Mouse (Mus musculus): ENCODE data around the gene Wsb1. TPM values are rescaled to one million over a fixed set of nuclear protein-coding genes. Genes with fewer than 3 reads are reported as not detected.

The Wsb1 gene
- polyA plus RNA-seq, 1 experiment from 2014 or later, result 565 TPM

DNA sequence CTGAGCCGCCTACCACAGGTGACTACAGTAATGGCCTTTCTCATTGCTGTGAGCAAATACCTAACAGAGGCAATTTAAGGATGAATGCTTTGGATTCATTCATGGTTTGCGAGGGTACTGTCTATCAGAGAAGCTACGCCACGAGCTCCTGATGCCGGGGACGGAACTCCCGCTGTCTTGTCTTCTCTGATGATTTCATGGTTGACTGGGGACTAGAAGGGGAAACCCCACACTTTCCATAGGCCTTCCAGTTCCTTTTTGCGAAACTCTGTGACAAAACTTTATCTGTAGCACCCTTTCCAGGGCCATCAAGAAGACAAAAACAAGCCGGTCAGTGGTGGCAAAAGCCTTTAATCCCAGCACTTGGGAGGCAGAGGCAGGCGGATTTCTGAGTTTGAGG, 46.8 kb downstream of the Wsb1 start:
- H3K4me3 ChIP-seq, result no peak overlapping the region
- H3K9ac ChIP-seq, result no peak overlapping the region
- 84% methylated on average over 10 of the region's 10 CpGs for WGBS
- H3K27me3 ChIP-seq (replicated peaks), result no peaks in the 10 kb centered on the region
- H3K4me1 ChIP-seq, result no peaks in the 10 kb centered on the region
- no peak for ATAC-seq (ENCODE audit: low FRiP score, low read depth)
- no peak overlapping the region for H3K27ac ChIP-seq
- H3K4me2 ChIP-seq (replicated peaks), result no peak overlapping the region
- 0 out of 2 replicates have a peak, but pooled peaks cover 3% of the 10 kb centered on the region for H3K9me3 ChIP-seq
- H3K36me3 ChIP-seq, result no peaks in the 10 kb centered on the region

GRCm38 (mm10) chr11:79204444-79204843, 50.0 kb downstream of the Wsb1 start:
- no peak overlapping the region for H3K9ac ChIP-seq
- ATAC-seq (ENCODE audit: low FRiP score, low read depth), result no peak
- no peaks in the 10 kb centered on the region for H3K27me3 ChIP-seq (replicated peaks)
- H3K4me3 ChIP-seq, result no peak overlapping the region
- WGBS, result 88% methylated on average over 3 of the region's 3 CpGs
- H3K4me2 ChIP-seq (replicated peaks), result no peak overlapping the region
- H3K27ac ChIP-seq, result no peak overlapping the region
- 0 out of 2 replicates have a peak, but pooled peaks cover 3% of the 10 kb centered on the region for H3K4me1 ChIP-seq
- no peaks in the 10 kb centered on the region for H3K9me3 ChIP-seq
- H3K36me3 ChIP-seq, result no peaks in the 10 kb centered on the region

DNA sequence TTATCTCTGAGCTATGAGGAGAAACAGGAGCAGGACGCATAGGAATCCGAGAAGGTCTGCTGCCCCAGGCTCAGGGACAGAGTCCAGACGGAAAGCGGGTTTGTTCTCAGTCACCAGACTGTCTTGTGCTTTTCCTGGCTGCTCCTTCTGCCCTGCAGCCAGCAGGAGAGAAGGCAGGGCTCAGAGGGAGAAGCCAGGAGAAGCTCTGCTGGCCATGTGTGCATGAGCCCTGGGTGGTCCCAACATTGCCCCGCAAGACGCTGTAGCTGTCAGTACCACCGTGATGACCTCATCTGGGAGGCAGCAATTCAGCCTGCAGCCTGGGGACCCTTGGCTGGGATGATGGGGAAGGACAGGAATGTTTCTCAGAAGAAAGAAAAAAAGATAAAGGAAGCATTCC, 54.0 kb downstream of the Wsb1 start:
- no peaks in the 10 kb centered on the region for H3K27me3 ChIP-seq (replicated peaks)
- 0 out of 2 replicates have a peak, but pooled peaks cover 3% of the 10 kb centered on the region for H3K4me1 ChIP-seq
- H3K36me3 ChIP-seq, result no peaks in the 10 kb centered on the region
- ATAC-seq (ENCODE audit: low FRiP score, low read depth), result no peak
- no peaks in the 10 kb centered on the region for H3K9me3 ChIP-seq
- no peak overlapping the region for H3K27ac ChIP-seq
- no peak overlapping the region for H3K4me3 ChIP-seq
- no peak overlapping the region for H3K4me2 ChIP-seq (replicated peaks)
- 45% methylated on average over 7 of the region's 7 CpGs for WGBS
- no peak overlapping the region for H3K9ac ChIP-seq

DNA sequence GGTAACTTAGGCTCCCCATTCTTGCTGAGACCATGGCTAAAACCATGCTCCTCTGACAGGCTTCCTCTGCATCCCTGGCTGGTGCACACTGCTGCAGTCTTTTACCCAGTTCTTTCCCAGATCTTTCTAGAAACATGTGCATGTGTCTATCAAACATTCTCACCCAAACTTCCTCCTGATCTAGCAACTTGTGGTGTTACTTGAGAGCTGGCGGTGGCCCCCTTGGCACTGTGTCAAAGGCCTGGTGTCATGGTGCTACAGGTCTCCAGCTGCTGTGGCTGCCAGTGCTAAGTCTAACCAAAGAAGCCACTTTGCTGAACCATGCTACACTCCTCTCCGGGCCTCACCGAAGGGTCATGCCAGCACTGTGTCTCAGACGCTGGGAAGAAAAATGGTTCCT, 55.9 kb downstream of the Wsb1 start:
- H3K4me1 ChIP-seq, result 0 out of 2 replicates have a peak, but pooled peaks cover 3% of the 10 kb centered on the region
- ATAC-seq (ENCODE audit: low FRiP score, low read depth), result no peak

DNA sequence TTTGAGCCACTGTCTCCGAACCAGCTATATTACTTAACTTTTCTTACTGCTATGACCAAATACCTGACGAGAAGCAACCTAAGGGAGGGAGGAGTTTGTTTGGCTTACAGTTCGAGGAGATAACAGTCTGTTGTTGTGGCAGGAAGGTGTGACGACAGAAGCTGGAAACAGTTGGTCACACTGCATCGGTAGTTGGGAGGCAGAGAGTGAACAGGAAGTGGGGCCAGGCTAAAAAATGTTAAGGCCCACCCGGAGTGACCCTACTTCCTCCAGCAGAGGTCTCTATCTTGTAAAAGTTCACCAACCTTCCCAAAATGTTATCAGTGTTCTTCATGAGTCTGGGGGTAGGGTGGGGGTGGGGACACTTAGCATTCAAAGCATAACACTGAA, 56.6 kb downstream of the Wsb1 start:
- H3K4me3 ChIP-seq, result no peak overlapping the region
- no peaks in the 10 kb centered on the region for H3K36me3 ChIP-seq
- WGBS, result 83% methylated on average over 6 of the region's 6 CpGs
- H3K27ac ChIP-seq, result no peak overlapping the region
- H3K9ac ChIP-seq, result no peak overlapping the region
- no peak overlapping the region for H3K4me2 ChIP-seq (replicated peaks)
- H3K27me3 ChIP-seq (replicated peaks), result no peaks in the 10 kb centered on the region
- 0 out of 2 replicates have a peak, but pooled peaks cover 3% of the 10 kb centered on the region for H3K4me1 ChIP-seq
- no peaks in the 10 kb centered on the region for H3K9me3 ChIP-seq
- ATAC-seq (ENCODE audit: low FRiP score, low read depth), result no peak

More for the DNA sequence above, 55.9 kb downstream of the Wsb1 start:
- WGBS, result 90% methylated on average over 4 of the region's 4 CpGs
- Histone ChIP-seq H3K9ac (no peak overlapping the region), H3K4me2 (replicated peaks) (no peak overlapping the region), H3K9me3 (no peaks in the 10 kb centered on the region), H3K4me3 (no peak overlapping the region), H3K27ac (no peak overlapping the region), H3K36me3 (no peaks in the 10 kb centered on the region), H3K27me3 (replicated peaks) (no peaks in the 10 kb centered on the region)

GRCm38 (mm10) chr11:79196876-79197845, 57.3 kb downstream of the Wsb1 start:
- H3K9me3 ChIP-seq, result no peaks in the 10 kb centered on the region
- H3K4me1 ChIP-seq, result 0 out of 2 replicates have a peak, but pooled peaks cover 3% of the 10 kb centered on the region
- WGBS, result 75% methylated on average over 13 of the region's 13 CpGs
- no peak overlapping the region for H3K4me3 ChIP-seq
- ATAC-seq (ENCODE audit: low FRiP score, low read depth), result no peak
- no peaks in the 10 kb centered on the region for H3K36me3 ChIP-seq
- H3K27ac ChIP-seq, result no peak overlapping the region
- no peak overlapping the region for H3K4me2 ChIP-seq (replicated peaks)
- no peak overlapping the region for H3K9ac ChIP-seq
- H3K27me3 ChIP-seq (replicated peaks), result no peaks in the 10 kb centered on the region

DNA sequence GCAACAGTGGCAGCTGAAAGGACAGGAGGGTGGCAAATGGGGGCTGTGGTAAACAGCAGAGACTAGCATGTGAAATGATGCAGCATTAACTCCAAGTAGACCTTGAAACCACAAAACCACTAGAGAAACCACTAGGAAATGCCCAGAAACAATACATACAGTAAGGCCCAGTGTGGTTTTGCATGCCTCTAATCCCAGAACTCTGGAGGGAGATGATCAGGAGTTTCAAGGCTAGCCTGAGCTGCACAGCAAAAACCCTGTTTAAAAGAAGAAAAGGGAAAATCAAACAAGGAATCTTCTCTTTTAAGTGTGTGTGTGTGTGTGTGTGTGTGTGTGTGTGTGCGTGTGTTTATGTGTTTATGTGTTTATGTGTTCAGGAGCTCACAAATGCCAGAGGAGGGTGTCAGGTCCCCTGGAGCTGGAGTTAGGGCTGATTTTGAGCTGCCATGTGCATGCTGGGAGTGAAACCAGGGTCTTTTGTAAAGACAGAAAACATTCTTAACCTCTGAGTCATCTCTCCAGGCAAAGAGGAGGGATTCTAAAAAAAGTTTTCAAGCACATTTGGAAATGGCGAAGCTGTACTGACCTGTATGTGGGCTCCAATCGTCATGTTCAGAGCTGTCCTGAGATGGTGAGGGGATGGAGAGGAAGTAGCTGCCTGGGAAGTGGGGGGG, 58.1 kb downstream of the Wsb1 start:
- no peak overlapping the region for H3K27ac ChIP-seq
- 0 out of 2 replicates have a peak, but pooled peaks cover 3% of the 10 kb centered on the region for H3K4me1 ChIP-seq
- 76% methylated on average over 3 of the region's 3 CpGs for WGBS
- H3K9me3 ChIP-seq, result no peaks in the 10 kb centered on the region
- ATAC-seq (ENCODE audit: low FRiP score, low read depth), result no peak
- no peak overlapping the region for H3K9ac ChIP-seq
- no peak overlapping the region for H3K4me2 ChIP-seq (replicated peaks)
- H3K4me3 ChIP-seq, result no peak overlapping the region
- H3K27me3 ChIP-seq (replicated peaks), result no peaks in the 10 kb centered on the region
- H3K36me3 ChIP-seq, result no peaks in the 10 kb centered on the region

GRCm38 (mm10) chr11:79192176-79192575, 62.3 kb downstream of the Wsb1 start:
- Histone ChIP-seq H3K4me3 (no peak overlapping the region), H3K36me3 (no peaks in the 10 kb centered on the region), H3K9me3 (no peaks in the 10 kb centered on the region), H3K4me2 (replicated peaks) (no peak overlapping the region), H3K9ac (no peak overlapping the region), H3K27ac (no peak overlapping the region), H3K27me3 (replicated peaks) (no peaks in the 10 kb centered on the region), H3K4me1 (no peaks in the 10 kb centered on the region)
- no peak for ATAC-seq (ENCODE audit: low FRiP score, low read depth)
- WGBS, result 83% methylated on average over 1 of the region's 1 CpGs

- 91% methylated on average over 4 of the region's 4 CpGs for WGBS
- no peaks in the 10 kb centered on the region for H3K27me3 ChIP-seq (replicated peaks)
- no peak overlapping the region for H3K27ac ChIP-seq
- H3K9ac ChIP-seq, result no peak overlapping the region
- H3K4me2 ChIP-seq (replicated peaks), result no peak overlapping the region
- H3K4me1 ChIP-seq, result no peaks in the 10 kb centered on the region
- no peak overlapping the region for H3K4me3 ChIP-seq
- no peaks in the 10 kb centered on the region for H3K9me3 ChIP-seq
- ATAC-seq (ENCODE audit: low FRiP score, low read depth), result no peak
- H3K36me3 ChIP-seq, result no peaks in the 10 kb centered on the region
Observed at GRCm38 (mm10) chr11:79191214-79191613, 63.3 kb downstream of the Wsb1 start.

DNA sequence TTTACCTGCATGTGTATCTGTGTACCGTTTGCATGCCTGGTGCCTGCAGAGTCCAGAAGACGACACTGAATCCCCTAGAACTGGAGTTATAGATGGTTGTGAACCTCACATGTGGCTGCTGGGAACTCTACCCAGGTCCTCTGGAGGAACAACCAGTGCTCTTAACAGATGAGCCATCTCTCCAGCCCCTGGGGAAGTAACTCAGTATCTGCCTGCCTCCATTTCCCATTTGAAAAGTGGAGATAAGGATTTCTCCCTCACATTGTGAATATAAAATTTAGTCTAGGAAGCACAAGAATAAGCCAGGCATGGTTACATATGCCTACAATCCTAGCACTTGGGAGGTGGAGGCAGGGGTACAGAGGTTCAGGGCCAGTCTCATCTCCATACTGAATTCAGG, 64.2 kb downstream of the Wsb1 start:
- H3K27ac ChIP-seq, result no peak overlapping the region
- WGBS, result 90% methylated on average over 2 of the region's 2 CpGs
- ATAC-seq (ENCODE audit: low FRiP score, low read depth), result no peak

More for the DNA sequence above, 64.2 kb downstream of the Wsb1 start:
- no peak overlapping the region for H3K4me2 ChIP-seq (replicated peaks)
- H3K9me3 ChIP-seq, result no peaks in the 10 kb centered on the region
- H3K9ac ChIP-seq, result no peak overlapping the region
- H3K36me3 ChIP-seq, result no peaks in the 10 kb centered on the region
- no peak overlapping the region for H3K4me3 ChIP-seq
- H3K27me3 ChIP-seq (replicated peaks), result no peaks in the 10 kb centered on the region
- H3K4me1 ChIP-seq, result no peaks in the 10 kb centered on the region
